Mouse (Mus musculus) bone marrow, adult 2 months (tissue): Measurements from ENCODE around the gene Btbd16.

Experiments used
- CTCF ChIP-seq: fragments of 200-500 bp; IDR thresholded peaks from 2 replicates; pipeline ENCODE4 v1.5.1; 2011; ENCODE audit warnings: low read length, control low read depth; ENCODE audit not compliant: control insufficient read depth, insufficient read depth
- POLR2A ChIP-seq: fragments of 200-500 bp; IDR thresholded peaks from 2 replicates; pipeline ENCODE4 v1.6.1; 2011; ENCODE audit warnings: low read depth, mild to moderate bottlenecking, control low read depth, low read length, borderline replicate concordance; ENCODE audit not compliant: control insufficient read depth

GRCm38 (mm10) chr7:130864711-130865110, 90.8 kb downstream of the Btbd16 start:
- TF ChIP-seq CTCF = no peak
- no peak for TF ChIP-seq POLR2A
